Mouse (Mus musculus) cerebellum, adult 18-20 months (tissue): ENCODE measurements around the gene Rrnad1.

Experiments
- DNase-seq, 2 experiments: peaks; one replicate each; pipeline ENCODE4 v3.0.0; 2021

Gene Rrnad1

DNA sequence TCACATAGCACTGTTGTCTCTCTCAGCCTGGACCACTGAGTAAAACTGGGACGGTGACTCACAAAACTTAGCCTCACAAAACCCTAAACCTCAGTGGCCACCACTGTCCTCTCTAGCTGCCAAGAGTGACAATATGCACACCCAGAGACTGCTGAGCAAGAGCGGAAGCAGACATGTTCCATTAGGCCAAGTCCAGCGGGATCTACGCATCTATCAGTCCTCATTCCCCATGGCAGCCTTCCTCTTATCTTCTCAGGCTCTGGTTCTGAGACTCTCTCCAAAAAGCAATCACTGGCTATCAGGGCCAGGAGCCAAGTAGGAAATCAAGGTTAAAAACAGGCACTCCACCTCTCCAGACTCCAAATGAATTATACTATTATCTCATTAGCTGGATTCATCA is 52.8 kb downstream of the Rrnad1 start:
- no peak for DNase-seq
